Mouse (Mus musculus): ENCODE measurements around the gene Rpl10. TPM values are rescaled to one million over a fixed set of nuclear protein-coding genes. Genes with fewer than 3 reads are reported as not detected.

Gene Rpl10
- polyA plus RNA-seq, 1 experiment from 2014 or later, result 521 TPM

Small RNA genes within 50 kb of the gene (microRNA-seq; reads per million reads assigned to microRNA genes)
- gene Mir7091 (not detected), gene Mir7092 (1.2 reads per million)

Other genes starting within 250 kb of the Rpl10 start
- gene Irak1, start 246.9 kb upstream of the Rpl10 start, polyA plus RNA-seq (2016; fragmentation: Nextera tagmentation; extraction: Ambion mirVana), result 56.9 and 59.7 TPM in 2 replicates
- not detected in 2 replicates for gene Opn1mw, start 143.3 kb upstream of the Rpl10 start, polyA plus RNA-seq (2016; fragmentation: Nextera tagmentation; extraction: Ambion mirVana)
- gene Mecp2, start 135.4 kb upstream of the Rpl10 start, polyA plus RNA-seq (2016; fragmentation: Nextera tagmentation; extraction: Ambion mirVana), result 17.8 and 19.7 TPM in 2 replicates
- gene Tex28, start 103.0 kb upstream of the Rpl10 start, polyA plus RNA-seq (2016; fragmentation: Nextera tagmentation; extraction: Ambion mirVana), result not detected in 2 replicates
- gene Tktl1, start 93.6 kb upstream of the Rpl10 start, polyA plus RNA-seq (2016; fragmentation: Nextera tagmentation; extraction: Ambion mirVana), result 0.06 and 0.09 TPM in 2 replicates
- 210 and 233 TPM in 2 replicates for gene Flna, start 21.0 kb upstream of the Rpl10 start, polyA plus RNA-seq (2016; fragmentation: Nextera tagmentation; extraction: Ambion mirVana)
- 15.4 and 18.9 TPM in 2 replicates for gene Emd, start 16.1 kb upstream of the Rpl10 start, polyA plus RNA-seq (2016; fragmentation: Nextera tagmentation; extraction: Ambion mirVana)
- 88.4 and 92.9 TPM in 2 replicates for gene Taz, start 11.1 kb downstream of the Rpl10 start, polyA plus RNA-seq (2016; fragmentation: Nextera tagmentation; extraction: Ambion mirVana)
- gene Dnase1l1, start 11.5 kb downstream of the Rpl10 start, polyA plus RNA-seq (2016; fragmentation: Nextera tagmentation; extraction: Ambion mirVana), result 4.6 and 5.3 TPM in 2 replicates
- gene Atp6ap1, start 26.3 kb downstream of the Rpl10 start, polyA plus RNA-seq (2016; fragmentation: Nextera tagmentation; extraction: Ambion mirVana), result 118 and 119 TPM in 2 replicates
- gene Gdi1, start 34.2 kb downstream of the Rpl10 start, polyA plus RNA-seq (2016; fragmentation: Nextera tagmentation; extraction: Ambion mirVana), result 616 and 685 TPM in 2 replicates
- gene Fam50a, start 42.2 kb downstream of the Rpl10 start, polyA plus RNA-seq (2016; fragmentation: Nextera tagmentation; extraction: Ambion mirVana), result 63.2 and 63.4 TPM in 2 replicates
- gene Plxna3, start 58.3 kb downstream of the Rpl10 start, polyA plus RNA-seq (2016; fragmentation: Nextera tagmentation; extraction: Ambion mirVana), result 51.3 and 55.4 TPM in 2 replicates
- gene Lage3, start 82.8 kb downstream of the Rpl10 start, polyA plus RNA-seq (2016; fragmentation: Nextera tagmentation; extraction: Ambion mirVana), result 99.7 and 104 TPM in 2 replicates
- gene Ubl4a, start 102.4 kb downstream of the Rpl10 start, polyA plus RNA-seq (2016; fragmentation: Nextera tagmentation; extraction: Ambion mirVana), result 61.1 and 68.2 TPM in 2 replicates
- 8.8 and 9.0 TPM in 2 replicates for gene Slc10a3, start 102.5 kb downstream of the Rpl10 start, polyA plus RNA-seq (2016; fragmentation: Nextera tagmentation; extraction: Ambion mirVana)
- gene Fam3a, start 122.5 kb downstream of the Rpl10 start, polyA plus RNA-seq (2016; fragmentation: Nextera tagmentation; extraction: Ambion mirVana), result 30.5 and 33.2 TPM in 2 replicates
- gene Ikbkg, start 122.5 kb downstream of the Rpl10 start, polyA plus RNA-seq (2016; fragmentation: Nextera tagmentation; extraction: Ambion mirVana), result 23.2 and 24.4 TPM in 2 replicates
- 53.6 and 54.1 TPM in 2 replicates for gene G6pdx, start 158.4 kb downstream of the Rpl10 start, polyA plus RNA-seq (2016; fragmentation: Nextera tagmentation; extraction: Ambion mirVana)
- gene Gm6880, start 210.6 kb downstream of the Rpl10 start, polyA plus RNA-seq (2016; fragmentation: Nextera tagmentation; extraction: Ambion mirVana), result not detected in 2 replicates

Data from midbrain, embryonic 12.5 days (tissue).